Mouse (Mus musculus): ENCODE results near the gene Snrnp25. TPM values are rescaled to one million over a fixed set of nuclear protein-coding genes. Genes with fewer than 3 reads are reported as not detected.
A peak's percentile ranks its signal among the peaks of the same experiment; 100 is the strongest.

Snrnp25 gene
- polyA plus RNA-seq, 1 experiment from 2014 or later = 114 TPM

- no peak overlapping the region for H3K4me3 ChIP-seq (ENCODE audit: low read depth, low read length)
- H3K27me3 ChIP-seq (replicated peaks; ENCODE audit: control insufficient read depth, insufficient read depth, low read length) = no peaks in the 10 kb centered on the region
- peaks cover 42% of the 10 kb centered on the region for H3K4me1 ChIP-seq (replicated peaks; ENCODE audit: control insufficient read depth, insufficient read depth, low read length)
- ATAC-seq (replicated peaks; ENCODE audit: low FRiP score) (peak; percentile 53), DNase-seq (ENCODE audit: low spot score) (no peak)
- peaks cover 3% of the 10 kb centered on the region for H3K36me3 ChIP-seq (ENCODE audit: control insufficient read depth, insufficient read depth, low read length)
- peak overlapping the region; percentile 23; the same call in 1 of the 2 replicates for H3K9ac ChIP-seq (ENCODE audit: low read depth, low read length)
- H3K4me2 ChIP-seq = no peak overlapping the region
- peak overlapping the region; percentile 97 for H3K27ac ChIP-seq (ENCODE audit: low read depth, low read length)
- 86% methylated on average over 3 of the region's 3 CpGs for WGBS
- no peaks in the 10 kb centered on the region for H3K9me3 ChIP-seq (ENCODE audit: control insufficient read depth, low read length)
Measured at GRCm38 (mm10) chr11:32242209-32242608, 37.0 kb downstream of the Snrnp25 start.

GRCm38 (mm10) chr11:32243205-32243955 is 38.2 kb downstream of the Snrnp25 start:
- no peak overlapping the region for H3K4me3 ChIP-seq (ENCODE audit: low read depth, low read length)
- no peaks in the 10 kb centered on the region for H3K9me3 ChIP-seq (ENCODE audit: control insufficient read depth, low read length)
- no peak for ATAC-seq (replicated peaks; ENCODE audit: low FRiP score)
- peaks cover 42% of the 10 kb centered on the region for H3K4me1 ChIP-seq (replicated peaks; ENCODE audit: control insufficient read depth, insufficient read depth, low read length)
- DNase-seq (ENCODE audit: low spot score) = no peak
- peaks cover 3% of the 10 kb centered on the region for H3K36me3 ChIP-seq (ENCODE audit: control insufficient read depth, insufficient read depth, low read length)
- H3K27ac ChIP-seq (ENCODE audit: low read depth, low read length) = peak overlapping the region; percentile 97
- no peaks in the 10 kb centered on the region for H3K27me3 ChIP-seq (replicated peaks; ENCODE audit: control insufficient read depth, insufficient read depth, low read length)
- peak overlapping the region; percentile 15; the same call in 1 of the 2 replicates for H3K9ac ChIP-seq (ENCODE audit: low read depth, low read length)
- WGBS = 69% methylated on average over 7 of the region's 7 CpGs
- no peak overlapping the region for H3K4me2 ChIP-seq

GRCm38 (mm10) chr11:32244064-32244463 is 38.8 kb downstream of the Snrnp25 start:
- peak overlapping the region; percentile 97 for H3K27ac ChIP-seq (ENCODE audit: low read depth, low read length)
- peaks cover 42% of the 10 kb centered on the region for H3K4me1 ChIP-seq (replicated peaks; ENCODE audit: control insufficient read depth, insufficient read depth, low read length)
- H3K4me2 ChIP-seq = no peak overlapping the region
- WGBS = 77% methylated on average over 3 of the region's 3 CpGs
- no peak overlapping the region for H3K4me3 ChIP-seq (ENCODE audit: low read depth, low read length)
- ATAC-seq (replicated peaks; ENCODE audit: low FRiP score) (no peak), DNase-seq (ENCODE audit: low spot score) (no peak)
- peak overlapping the region; percentile 67 for H3K9ac ChIP-seq (ENCODE audit: low read depth, low read length)
- no peaks in the 10 kb centered on the region for H3K9me3 ChIP-seq (ENCODE audit: control insufficient read depth, low read length)
- H3K27me3 ChIP-seq (replicated peaks; ENCODE audit: control insufficient read depth, insufficient read depth, low read length) = no peaks in the 10 kb centered on the region
- peaks cover 3% of the 10 kb centered on the region for H3K36me3 ChIP-seq (ENCODE audit: control insufficient read depth, insufficient read depth, low read length)

- H3K36me3 ChIP-seq (ENCODE audit: control insufficient read depth, insufficient read depth, low read length) = peaks cover 7% of the 10 kb centered on the region
- no peaks in the 10 kb centered on the region for H3K27me3 ChIP-seq (replicated peaks; ENCODE audit: control insufficient read depth, insufficient read depth, low read length)
- no peak for ATAC-seq (replicated peaks; ENCODE audit: low FRiP score)
- H3K4me2 ChIP-seq = peak overlapping the region; percentile 55
- H3K27ac ChIP-seq (ENCODE audit: low read depth, low read length) = peak overlapping the region; percentile 97
- H3K9ac ChIP-seq (ENCODE audit: low read depth, low read length) = peak overlapping the region; percentile 67
- peaks cover 42% of the 10 kb centered on the region for H3K4me1 ChIP-seq (replicated peaks; ENCODE audit: control insufficient read depth, insufficient read depth, low read length)
- no peak overlapping the region for H3K4me3 ChIP-seq (ENCODE audit: low read depth, low read length)
- no peak for DNase-seq (ENCODE audit: low spot score)
- 83% methylated on average over 1 of the region's 1 CpGs for WGBS
- H3K9me3 ChIP-seq (ENCODE audit: control insufficient read depth, low read length) = no peaks in the 10 kb centered on the region
Measured at GRCm38 (mm10) chr11:32244617-32245016, 39.4 kb downstream of the Snrnp25 start.

- Histone ChIP-seq H3K27me3 (replicated peaks; ENCODE audit: control insufficient read depth, insufficient read depth, low read length) (no peaks in the 10 kb centered on the region), H3K4me2 (peak overlapping the region; percentile 55), H3K4me1 (replicated peaks; ENCODE audit: control insufficient read depth, insufficient read depth, low read length) (peaks cover 51% of the 10 kb centered on the region), H3K9ac (ENCODE audit: low read depth, low read length) (peak overlapping the region; percentile 67), H3K4me3 (ENCODE audit: low read depth, low read length) (0 out of 2 replicates have a peak overlapping the region, but pooled peaks have one; percentile 1), H3K9me3 (ENCODE audit: control insufficient read depth, low read length) (no peaks in the 10 kb centered on the region), H3K27ac (ENCODE audit: low read depth, low read length) (peak overlapping the region; percentile 97), H3K36me3 (ENCODE audit: control insufficient read depth, insufficient read depth, low read length) (peaks cover 9% of the 10 kb centered on the region)
- WGBS = 49% methylated on average over 6 of the region's 6 CpGs
- DNase-seq (ENCODE audit: low spot score) = no peak
- ATAC-seq (replicated peaks; ENCODE audit: low FRiP score) = peak; percentile 97
Measured at GRCm38 (mm10) chr11:32245614-32246013, 40.4 kb downstream of the Snrnp25 start.

- no peak overlapping the region for H3K4me2 ChIP-seq
- peak overlapping the region; percentile 78 for H3K27ac ChIP-seq (ENCODE audit: low read depth, low read length)
- peaks cover 58% of the 10 kb centered on the region for H3K4me1 ChIP-seq (replicated peaks; ENCODE audit: control insufficient read depth, insufficient read depth, low read length)
- ATAC-seq (replicated peaks; ENCODE audit: low FRiP score) = no peak
- H3K9ac ChIP-seq (ENCODE audit: low read depth, low read length) = 0 out of 2 replicates have a peak overlapping the region, but pooled peaks have one; percentile 31
- H3K36me3 ChIP-seq (ENCODE audit: control insufficient read depth, insufficient read depth, low read length) = peaks cover 9% of the 10 kb centered on the region
- H3K27me3 ChIP-seq (replicated peaks; ENCODE audit: control insufficient read depth, insufficient read depth, low read length) = no peaks in the 10 kb centered on the region
- H3K4me3 ChIP-seq (ENCODE audit: low read depth, low read length) = no peak overlapping the region
- H3K9me3 ChIP-seq (ENCODE audit: control insufficient read depth, low read length) = no peaks in the 10 kb centered on the region
- no peak for DNase-seq (ENCODE audit: low spot score)
Measured at GRCm38 (mm10) chr11:32247068-32247467, 41.9 kb downstream of the Snrnp25 start.

- Histone ChIP-seq H3K9me3 (ENCODE audit: control insufficient read depth, low read length) (no peaks in the 10 kb centered on the region), H3K36me3 (ENCODE audit: control insufficient read depth, insufficient read depth, low read length) (peaks cover 11% of the 10 kb centered on the region), H3K9ac (ENCODE audit: low read depth, low read length) (no peak overlapping the region), H3K27me3 (replicated peaks; ENCODE audit: control insufficient read depth, insufficient read depth, low read length) (no peaks in the 10 kb centered on the region), H3K27ac (ENCODE audit: low read depth, low read length) (peak overlapping the region; percentile 78; the same call in 1 of the 2 replicates), H3K4me2 (no peak overlapping the region), H3K4me3 (ENCODE audit: low read depth, low read length) (no peak overlapping the region), H3K4me1 (replicated peaks; ENCODE audit: control insufficient read depth, insufficient read depth, low read length) (peaks cover 47% of the 10 kb centered on the region)
- ATAC-seq (replicated peaks; ENCODE audit: low FRiP score) (no peak), DNase-seq (ENCODE audit: low spot score) (no peak)
- 78% methylated on average over 3 of the region's 3 CpGs for WGBS
Measured at GRCm38 (mm10) chr11:32248350-32248749, 43.1 kb downstream of the Snrnp25 start.

- H3K4me3 ChIP-seq (ENCODE audit: low read depth, low read length) = no peak overlapping the region
- H3K27ac ChIP-seq (ENCODE audit: low read depth, low read length) = peak overlapping the region; percentile 92
- ATAC-seq (replicated peaks; ENCODE audit: low FRiP score) (peak; percentile 98), DNase-seq (ENCODE audit: low spot score) (no peak)
- H3K9me3 ChIP-seq (ENCODE audit: control insufficient read depth, low read length) = no peaks in the 10 kb centered on the region
- peaks cover 37% of the 10 kb centered on the region for H3K4me1 ChIP-seq (replicated peaks; ENCODE audit: control insufficient read depth, insufficient read depth, low read length)
- H3K9ac ChIP-seq (ENCODE audit: low read depth, low read length) = peak overlapping the region; percentile 55
- H3K4me2 ChIP-seq = peak overlapping the region; percentile 30
- peaks cover 11% of the 10 kb centered on the region for H3K36me3 ChIP-seq (ENCODE audit: control insufficient read depth, insufficient read depth, low read length)
- WGBS = 67% methylated on average over 8 of the region's 8 CpGs
- no peaks in the 10 kb centered on the region for H3K27me3 ChIP-seq (replicated peaks; ENCODE audit: control insufficient read depth, insufficient read depth, low read length)
Measured at GRCm38 (mm10) chr11:32250880-32251763, 45.9 kb downstream of the Snrnp25 start.
